Comparison of ENCODE assay signal across 9 mouse cellular contexts in genomic region chr1:134641507-134641906, GRCm38 (mm10). TPM values are rescaled to one million over a fixed set of nuclear protein-coding genes. Genes with fewer than 3 reads are reported as not detected.
DNase-seq lines count a peak whose midpoint lies in the region; ATAC-seq and TF ChIP-seq lines count a peak whose summit lies in the region.
"Had no signal": no experiment of that assay in that cellular context is flagged by ENCODE, and none has a peak within 500 bp of the region (broad histone marks: within the 10 kb centered on the region; RNA-seq: fewer than 3 reads in every experiment).

No protein-coding gene starts in this region.

- TF ChIP-seq POLR2A in bone marrow, adult 2 months (IDR thresholded peaks at IDR 0.05; ENCODE audit: borderline replicate concordance, control insufficient read depth, low read depth, low read length) = no peak

- H3K4me2 ChIP-seq in midbrain, embryonic 11.5 days = no peak overlapping the region

- peaks cover 51% of the 10 kb centered on the region for H3K27me3 ChIP-seq in midbrain, embryonic 10.5 days (ENCODE audit: low read depth, poor library complexity, severe bottlenecking)
- H3K27me3 ChIP-seq in midbrain, embryonic 11.5 days (ENCODE audit: control insufficient read depth, insufficient read depth, low read length) = peaks cover 25% of the 10 kb centered on the region

- H3K4me3 ChIP-seq in gastrocnemius, adult 2 months = no peak overlapping the region
- no peak overlapping the region for H3K4me3 ChIP-seq in midbrain, embryonic 10.5 days
- H3K4me3 ChIP-seq in midbrain, embryonic 11.5 days (ENCODE audit: low read depth, low read length) = no peak overlapping the region
- H3K4me3 ChIP-seq in bone marrow, adult 2 months (replicated peaks; ENCODE audit: control insufficient read depth, low read depth, low read length) = no peak overlapping the region

- no peak overlapping the region for H3K27ac ChIP-seq in gastrocnemius, adult 2 months
- H3K27ac ChIP-seq in midbrain, embryonic 10.5 days (replicated peaks) = no peak overlapping the region
- H3K27ac ChIP-seq in midbrain, embryonic 11.5 days (ENCODE audit: low read depth, low read length) = no peak overlapping the region
- no peak overlapping the region for H3K27ac ChIP-seq in bone marrow, adult 2 months (ENCODE audit: control insufficient read depth, insufficient read depth, low read depth, low read length, poor library complexity)

- peaks cover 34% of the 10 kb centered on the region for H3K4me1 ChIP-seq in midbrain, embryonic 10.5 days
- H3K4me1 ChIP-seq in midbrain, embryonic 11.5 days (ENCODE audit: control insufficient read depth, insufficient read depth, low read length) = peaks cover 4% of the 10 kb centered on the region
- H3K4me1 ChIP-seq in bone marrow, adult 2 months (ENCODE audit: control insufficient read depth, insufficient read depth, low read length) = no peaks in the 10 kb centered on the region

- ATAC-seq in midbrain, embryonic 11.5 days (ENCODE audit: low FRiP score) = no peak
- no peak for ATAC-seq in granulocyte monocyte progenitor cell, adult 5-6 weeks (replicated peaks; ENCODE audit: poor library complexity, severe bottlenecking)
- ATAC-seq in activated CD4-positive, CD25-positive, alpha-beta regulatory T cell, adult 4 months = no peak

- no peaks in the 10 kb centered on the region for H3K36me3 ChIP-seq in midbrain, embryonic 10.5 days
- H3K36me3 ChIP-seq in midbrain, embryonic 11.5 days (ENCODE audit: control insufficient read depth, insufficient read depth, low read length) = no peaks in the 10 kb centered on the region

- H3K9me3 ChIP-seq in midbrain, embryonic 10.5 days (replicated peaks) = no peaks in the 10 kb centered on the region
- H3K9me3 ChIP-seq in midbrain, embryonic 11.5 days (ENCODE audit: control insufficient read depth, low read length) = no peaks in the 10 kb centered on the region

- WGBS in midbrain, embryonic 10.5 days = 32% methylated on average over 3 of the region's 3 CpGs
- WGBS in midbrain, embryonic 11.5 days = 30% methylated on average over 3 of the region's 3 CpGs
- 24% methylated on average over 3 of the region's 3 CpGs for WGBS in bone marrow, adult 2 months

- intact Hi-C loops in gastrocnemius, adult 2 months (cut with DNase I) = no loop called here

- TF ChIP-seq CTCF in gastrocnemius, adult 2 months (IDR thresholded peaks at IDR 0.05) = peak; percentile 35
- TF ChIP-seq CTCF in bone marrow, adult 2 months (IDR thresholded peaks at IDR 0.05; ENCODE audit: control insufficient read depth, insufficient read depth, low read length) = peak; percentile 27; the same call in 1 of the 2 replicates

- no peak overlapping the region for H3K9ac ChIP-seq in midbrain, embryonic 11.5 days (ENCODE audit: low read length)

- DNase-seq in gastrocnemius, adult 2 months = no peak
- no peak for DNase-seq in gastrocnemius, postnatal 4 days (ENCODE audit: low spot score in 2 of 2)
- DNase-seq in midbrain, embryonic 10.5 days (ENCODE audit: low spot score) = peak; percentile 47
- DNase-seq in midbrain, embryonic 11.5 days (ENCODE audit: low spot score, missing footprints) = no peak
- DNase-seq in retina, embryonic 14.5 days (ENCODE audit: low spot score) = peak; percentile 62

RNA-seq across cellular contexts. Expression of gene Syt2, which starts 5.0 kb away (rescaled TPM):
- total RNA-seq in gastrocnemius, adult 2 months (2021) = not detected
- under 1 TPM in 1 of 2 experiments, not detected in 1; 0.08 TPM for total RNA-seq in gastrocnemius, postnatal 4 days (2021)
- polyA plus RNA-seq in midbrain, embryonic 10.5 days (2016; fragmentation: Nextera tagmentation; extraction: Ambion mirVana) = 2.7 TPM in 2 replicates
- 1.6 and 2.0 TPM in 2 replicates for polyA plus RNA-seq in midbrain, embryonic 11.5 days (2014; fragmentation: Nextera tagmentation; extraction: Ambion mirVana)
- polyA plus RNA-seq in bone marrow, adult 2 months (2011; ENCODE audit: insufficient read depth, insufficient read length, low replicate concordance, missing spikeins) = not detected in 2 replicates
- not detected in 2 replicates for total RNA-seq in granulocyte monocyte progenitor cell, adult 5-6 weeks (2014; fragmentation: Nextera tagmentation)
- total RNA-seq in granulocyte monocyte progenitor cell, adult 5-6 weeks (2017) = 0.41 TPM in 1 of 2 replicates, not detected in the other
- under 1 TPM; 0.09 TPM for polyA plus RNA-seq in activated CD4-positive, CD25-positive, alpha-beta regulatory T cell, adult 4 months (2017; shearing (Covaris generic))
- total RNA-seq: megakaryocyte, adult 5-6 weeks had no signal

Comparison
In these comparisons a context has a peak if more than half of its experiments do, and no peak if none do; other contexts are left out.
1. DNase-seq: peak in midbrain, embryonic 10.5 days (single experiment) and retina, embryonic 14.5 days (single experiment); none in gastrocnemius, adult 2 months (single experiment), gastrocnemius, postnatal 4 days (0 of 2) and midbrain, embryonic 11.5 days (single experiment).